Mouse (Mus musculus): ENCODE results near the gene Coa4.

DNA sequence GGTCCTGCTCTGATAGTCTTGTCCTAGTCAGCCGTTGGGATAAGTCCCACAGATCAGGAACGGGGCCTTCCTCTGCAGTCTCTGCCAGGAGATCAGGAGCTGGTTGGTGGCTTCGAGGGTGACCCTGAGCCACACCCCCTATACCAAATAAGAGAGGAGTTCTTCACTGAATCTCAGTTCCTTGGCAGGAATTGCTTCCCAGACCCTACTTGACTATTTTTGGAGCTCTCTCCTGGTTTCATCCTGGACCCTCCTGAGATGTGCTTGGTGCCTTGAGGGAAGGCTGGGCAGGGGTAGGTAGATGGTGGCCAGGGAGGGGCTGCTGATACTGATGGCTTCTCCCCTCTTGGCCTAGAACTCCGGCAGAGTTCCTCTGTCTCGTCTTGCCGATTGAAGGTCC, 40.5 kb upstream of the Coa4 start:
- TF ChIP-seq CTCF (IDR thresholded peaks at IDR 0.05; ENCODE audit: low read depth) (no peak), EP300 (IDR thresholded peaks at IDR 0.05; ENCODE audit: low read depth) (no peak)
